Mouse (Mus musculus): ENCODE results near the gene Zswim4.

Zswim4 gene

GRCm38 (mm10) chr8:84200126-84200555 is 36.7 kb downstream of the Zswim4 start:
- DNase-seq: no peak

GRCm38 (mm10) chr8:84199348-84200125 is 37.3 kb downstream of the Zswim4 start:
- DNase-seq: no peak

GRCm38 (mm10) chr8:84198871-84199270 is 38.0 kb downstream of the Zswim4 start:
- no peak for DNase-seq

- DNase-seq: peak; percentile 91 to 92
These were observed 38.7 kb downstream of the Zswim4 start for GRCm38 (mm10) chr8:84197922-84198774.

DNA sequence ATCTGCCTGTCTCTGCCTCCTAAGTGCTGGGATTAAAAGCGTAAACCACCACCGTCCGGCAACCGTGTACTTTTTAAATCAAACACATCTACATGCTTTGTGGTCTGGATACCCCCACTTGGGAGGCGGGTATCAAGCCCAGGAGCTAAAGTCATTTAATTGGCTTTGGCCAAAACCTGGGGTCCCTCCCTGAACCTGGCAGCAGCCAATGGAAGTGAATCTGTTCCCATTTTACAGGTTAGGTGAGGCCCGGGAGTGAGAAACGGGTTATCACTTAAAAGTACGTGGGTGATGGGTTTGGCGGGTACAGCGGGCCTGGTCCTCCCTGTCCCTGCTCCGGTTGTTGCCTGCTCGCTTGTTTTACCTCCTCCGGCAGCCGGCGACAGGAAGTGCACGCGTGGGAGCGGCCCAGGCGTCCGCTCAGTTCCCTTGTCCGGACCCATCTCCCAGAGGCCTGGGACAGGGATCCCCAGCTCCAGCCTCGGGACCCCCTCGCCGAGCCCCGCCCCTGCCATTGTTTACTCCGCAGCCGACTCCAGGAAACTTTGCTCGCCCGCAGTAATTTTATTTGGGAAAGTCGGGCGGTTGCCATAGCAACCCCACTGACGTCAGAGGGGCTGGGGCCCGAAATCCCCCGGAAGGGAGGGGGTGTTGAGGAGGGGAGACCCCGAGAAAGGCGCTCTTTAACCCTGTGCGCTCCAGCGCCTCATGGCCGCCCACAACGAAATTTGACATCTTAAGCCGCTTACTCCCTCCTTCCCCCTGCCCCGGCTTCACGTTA is 39.5 kb downstream of the Zswim4 start:
- peak; percentile 90 to 91 for DNase-seq

GRCm38 (mm10) chr8:84194224-84194743 is 42.6 kb downstream of the Zswim4 start:
- no peak for DNase-seq

DNA sequence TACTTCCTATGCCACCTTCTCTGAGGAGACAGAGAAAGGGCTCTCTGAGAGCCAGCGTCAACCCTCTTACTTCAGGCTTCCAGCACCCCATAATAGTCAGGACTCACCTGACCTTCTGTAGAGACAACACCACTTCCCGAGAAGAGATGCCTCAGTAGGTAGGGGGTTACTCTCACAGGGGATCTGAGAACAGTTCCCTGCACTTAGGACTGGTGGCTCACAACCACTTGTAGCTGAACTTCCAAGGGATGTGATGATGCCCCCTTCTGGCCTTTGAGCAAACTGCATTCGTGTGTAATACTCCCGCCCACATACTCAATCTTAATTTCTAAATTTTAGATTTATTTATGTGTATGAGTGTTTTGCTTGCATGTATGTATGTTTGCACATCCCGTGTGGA is 43.3 kb downstream of the Zswim4 start:
- DNase-seq: no peak

- DNase-seq: no peak
These were observed 43.7 kb downstream of the Zswim4 start for GRCm38 (mm10) chr8:84193161-84193560.

GRCm38 (mm10) chr8:84192555-84192954 is 44.3 kb downstream of the Zswim4 start:
- peak; percentile 72 to 90 for DNase-seq

- peak; percentile 74 to 80 for DNase-seq
These were observed 44.8 kb downstream of the Zswim4 start for GRCm38 (mm10) chr8:84192023-84192422.

- peak in 1 of 2 experiments; percentile 41 for DNase-seq
These were observed 46.5 kb downstream of the Zswim4 start for GRCm38 (mm10) chr8:84190191-84190867.

DNA sequence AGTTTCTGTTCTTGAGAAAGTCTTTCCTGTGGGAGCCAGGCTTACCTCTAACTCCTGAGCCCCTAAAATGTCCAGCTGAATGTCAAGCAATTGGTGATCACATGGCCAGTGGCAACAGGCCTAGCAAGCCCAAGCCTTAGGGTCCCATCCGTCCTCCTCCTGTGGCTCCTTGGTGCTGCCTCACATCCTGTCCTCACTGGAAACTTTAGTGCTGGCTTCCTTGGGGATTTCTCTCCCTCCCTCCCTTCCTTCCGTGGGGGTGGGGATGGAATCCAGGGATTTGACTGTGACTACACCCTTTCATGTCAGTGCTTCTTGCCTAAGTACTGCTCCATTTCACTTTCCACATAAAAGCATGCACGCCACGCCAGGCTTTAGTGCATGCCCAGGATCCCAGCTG is 47.3 kb downstream of the Zswim4 start:
- peak; percentile 76 to 85 for DNase-seq

DNA sequence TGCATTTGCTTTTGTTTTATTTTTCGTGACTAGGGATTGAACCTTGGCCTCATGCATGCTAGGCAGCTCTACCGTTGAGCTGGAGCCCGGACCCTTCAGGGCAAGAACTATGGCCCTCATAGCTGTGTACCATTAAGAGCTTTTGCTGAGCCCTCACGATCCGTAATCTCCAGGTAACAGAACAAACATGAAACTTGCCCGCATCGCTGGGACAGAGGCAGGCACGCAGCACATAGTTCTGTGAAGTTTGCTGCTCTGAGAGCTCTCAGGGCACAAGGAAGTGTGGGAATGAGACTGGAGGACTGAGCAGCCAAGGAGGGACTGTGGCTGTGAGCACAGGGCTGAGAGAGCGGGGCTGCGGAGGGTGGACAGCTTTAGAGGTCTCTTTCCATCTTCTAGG is 48.2 kb downstream of the Zswim4 start:
- no peak for DNase-seq

GRCm38 (mm10) chr8:84187065-84187755 is 49.6 kb downstream of the Zswim4 start:
- DNase-seq: peak in 1 of 2 experiments; percentile 81

DNA sequence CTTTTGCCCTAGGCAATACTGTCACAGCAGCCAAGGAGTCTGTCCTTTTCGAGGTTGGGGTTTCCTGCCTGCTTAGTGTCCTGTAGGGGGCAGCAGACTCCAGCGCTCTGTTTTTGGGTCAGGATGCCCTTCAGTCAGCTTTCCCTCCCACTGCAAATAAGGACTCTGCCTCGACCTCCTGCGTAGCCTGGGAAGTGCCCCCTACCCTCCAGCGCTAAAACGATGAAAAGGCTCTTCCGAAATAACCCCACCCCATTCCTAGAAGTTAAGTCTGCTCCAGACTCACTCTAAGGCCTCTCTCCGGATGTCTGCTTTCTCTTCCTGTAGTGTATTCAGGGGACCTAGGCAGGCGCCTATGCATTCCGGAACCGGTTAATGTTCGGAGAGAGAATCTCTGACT is 50.3 kb downstream of the Zswim4 start:
- peak; percentile 85 for DNase-seq

- no peak for DNase-seq
These were observed 51.7 kb downstream of the Zswim4 start, which contains the start of gene Nanos3 for GRCm38 (mm10) chr8:84185117-84185516. Nanos3 (minus strand) TSS chr8:84185217.

DNA sequence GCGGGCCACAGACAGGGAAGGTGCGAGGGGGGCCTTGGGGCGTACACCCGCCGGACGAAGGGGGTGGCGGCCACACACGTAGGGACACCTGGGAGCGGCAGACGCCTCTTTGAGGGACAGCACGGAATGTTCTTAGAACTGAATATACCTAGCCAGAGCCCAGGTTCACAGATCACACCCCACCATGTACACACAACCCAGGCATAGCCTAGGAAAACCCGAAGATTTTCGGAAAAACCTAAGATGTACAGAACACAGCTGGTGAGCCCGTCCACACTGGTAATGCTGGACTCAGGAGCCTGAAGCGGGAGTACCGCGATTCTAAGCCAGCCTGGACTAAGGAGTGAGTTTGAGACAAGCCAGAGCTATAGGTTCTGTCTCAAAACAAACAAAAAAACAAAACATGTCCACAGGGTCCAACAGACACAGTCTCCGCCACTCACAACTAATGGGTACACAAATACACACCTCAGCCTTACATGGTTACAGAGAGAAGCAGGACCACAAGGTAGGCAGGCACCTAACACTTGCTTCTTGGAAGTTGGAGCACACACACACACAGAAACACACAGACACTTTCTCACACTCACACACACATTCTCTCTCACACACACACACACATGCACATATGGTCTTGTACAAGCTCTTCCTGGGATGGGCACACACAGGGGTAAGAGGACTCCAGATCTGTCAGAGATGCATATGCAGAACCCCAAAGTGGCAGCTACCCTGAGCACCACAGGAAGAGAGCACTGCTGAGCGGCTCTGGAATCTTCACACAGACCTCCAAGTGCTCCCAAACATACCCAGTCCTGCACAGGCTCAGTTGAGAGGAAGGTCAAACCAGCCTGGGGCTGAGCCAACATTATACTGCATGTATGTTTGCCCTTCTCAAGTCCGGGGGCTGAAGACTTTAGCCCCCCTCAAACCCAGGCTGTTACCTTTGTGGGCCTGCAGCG is 52.5 kb downstream of the Zswim4 start:
- no peak for DNase-seq

DNA sequence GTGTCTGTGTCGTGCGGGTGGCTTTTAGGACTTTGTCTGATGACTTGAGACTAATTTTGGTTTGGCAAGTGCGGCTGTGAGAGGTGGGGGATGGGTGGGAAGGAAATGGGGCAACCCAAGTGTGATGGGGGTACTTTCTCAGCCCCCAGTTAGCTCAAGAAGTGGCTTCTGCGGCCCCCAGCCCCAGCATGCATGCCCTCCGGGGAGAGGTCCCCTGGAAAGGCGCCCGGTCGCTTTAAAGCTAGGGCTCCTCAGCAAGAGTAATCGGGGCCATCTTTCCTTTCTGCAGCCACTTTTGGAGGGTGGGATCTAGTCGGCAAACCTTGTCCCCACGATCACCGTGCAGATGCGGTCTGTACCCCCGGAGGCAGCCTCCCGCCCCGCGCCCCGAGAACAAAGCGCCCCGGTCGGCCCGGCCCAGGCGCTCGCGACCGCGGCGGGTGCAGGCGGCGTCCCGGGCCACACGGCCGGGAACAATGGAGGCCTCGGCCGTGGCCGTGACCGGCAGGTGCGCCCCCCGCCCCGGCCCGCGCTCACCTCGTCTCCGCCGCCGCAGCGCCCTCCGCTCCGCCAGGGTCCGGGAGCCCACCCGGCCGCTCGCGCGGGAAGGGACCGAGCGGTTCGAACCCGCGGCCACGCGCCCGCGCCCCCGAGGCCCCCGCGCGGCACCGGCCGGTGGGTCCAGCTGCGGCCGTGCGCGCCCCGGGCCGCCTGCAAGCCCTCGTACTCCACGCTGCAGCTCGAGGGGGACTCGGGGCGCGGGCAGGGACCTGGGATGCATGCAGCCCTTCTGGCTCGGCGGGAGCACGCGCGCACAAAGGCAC is 53.4 kb downstream of the Zswim4 start:
- peak in 1 of 2 experiments; percentile 47 for DNase-seq

DNA sequence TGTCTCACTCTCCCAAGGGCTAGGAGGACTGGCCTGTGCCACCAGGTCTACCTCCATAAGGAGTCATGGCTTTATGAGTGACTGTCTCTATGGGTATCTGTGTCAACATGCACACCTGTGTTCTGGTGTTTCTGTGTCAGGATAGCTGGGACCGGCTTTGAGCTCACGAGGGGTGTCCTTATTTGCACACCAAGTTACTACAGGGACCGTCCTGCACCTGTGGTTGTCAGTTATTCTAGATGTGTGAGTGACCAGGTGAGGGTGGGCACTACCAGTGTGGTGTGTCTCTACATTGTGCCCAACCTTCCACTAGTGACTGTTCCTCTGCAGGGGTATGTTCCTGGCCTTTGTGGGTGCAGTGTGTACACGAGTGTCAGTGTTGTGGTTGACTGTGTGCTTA is 54.0 kb downstream of the Zswim4 start:
- DNase-seq: no peak
